Mouse (Mus musculus) skeletal muscle tissue, adult 2 months (tissue): ENCODE measurements around the gene Klk1b21.
"Not testable (repeated sequence)": the region's sequence is repeated elsewhere in the genome, so short reads cannot be mapped to it uniquely, and the experiment has no call there.

Source experiments
- DNase-seq: peaks from one replicate; pipeline ENCODE4 v3.0.0-alpha.2; 2012; ENCODE audit warnings: low read depth, low spot score

Klk1b21 gene

DNA sequence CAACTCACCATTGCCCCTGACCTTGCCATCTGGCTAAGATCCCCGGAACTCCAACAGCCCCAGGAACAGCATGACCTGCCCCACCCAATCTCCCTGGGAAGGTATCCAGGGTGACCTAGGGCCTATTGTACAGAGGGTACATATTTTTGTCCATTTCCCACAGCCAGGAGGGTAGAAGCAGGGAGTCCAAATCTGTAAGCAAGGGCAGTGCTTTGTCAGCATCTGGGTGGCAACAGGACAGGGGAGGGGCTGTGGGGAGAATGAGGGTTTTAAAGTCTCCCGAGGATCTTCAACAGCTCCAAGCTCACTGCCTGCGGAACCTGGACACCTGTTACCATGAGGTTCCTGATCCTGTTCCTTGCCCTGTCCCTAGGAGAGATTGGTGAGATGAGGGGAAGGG lies at the start of gene Klk1b21:
Gene Klk1b21, plus strand, starts transcription at position 301 of the 400 bp plus-strand sequence.
- not testable (repeated sequence) for DNase-seq

DNA sequence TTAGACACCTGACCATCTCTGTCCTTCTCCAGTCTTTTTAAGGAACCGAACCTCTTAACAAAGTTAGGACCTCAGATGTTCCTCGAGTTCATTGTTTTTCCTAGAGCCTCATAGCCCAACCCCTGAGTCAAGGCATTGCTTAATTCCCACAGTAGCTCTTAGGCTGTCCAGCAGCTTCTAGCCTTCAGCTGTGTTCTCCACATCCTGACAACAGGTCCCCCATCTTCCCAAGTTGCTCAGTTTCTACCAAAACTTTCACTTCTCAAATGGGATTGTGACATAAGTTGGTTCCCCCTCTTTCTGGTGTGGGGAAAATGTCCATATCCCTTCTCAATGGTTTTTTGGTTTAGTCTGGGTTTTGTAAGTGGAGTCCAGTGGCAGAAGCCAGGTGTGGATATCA lies 30.0 kb upstream of the Klk1b21 start:
- DNase-seq, result no peak

DNA sequence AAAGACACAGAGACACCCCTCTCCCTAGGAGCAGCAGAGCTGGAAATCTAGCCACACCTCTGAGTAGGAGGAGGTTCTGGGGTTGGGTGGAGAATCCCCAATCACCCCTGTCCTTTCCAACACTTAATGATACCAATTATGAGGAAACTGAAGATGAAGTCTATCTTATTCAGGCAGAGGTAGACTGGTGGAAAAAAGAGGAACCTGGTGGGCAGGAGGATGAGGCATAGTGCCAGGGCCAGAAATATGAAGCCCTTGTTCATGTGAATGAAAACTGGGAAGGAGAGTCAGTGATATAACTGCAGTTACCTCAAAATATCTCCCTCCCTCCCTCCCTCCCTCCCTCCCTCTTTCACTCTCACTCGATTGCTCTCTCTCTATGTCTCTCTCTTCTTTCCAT lies 24.4 kb upstream of the Klk1b21 start:
- no peak for DNase-seq

DNA sequence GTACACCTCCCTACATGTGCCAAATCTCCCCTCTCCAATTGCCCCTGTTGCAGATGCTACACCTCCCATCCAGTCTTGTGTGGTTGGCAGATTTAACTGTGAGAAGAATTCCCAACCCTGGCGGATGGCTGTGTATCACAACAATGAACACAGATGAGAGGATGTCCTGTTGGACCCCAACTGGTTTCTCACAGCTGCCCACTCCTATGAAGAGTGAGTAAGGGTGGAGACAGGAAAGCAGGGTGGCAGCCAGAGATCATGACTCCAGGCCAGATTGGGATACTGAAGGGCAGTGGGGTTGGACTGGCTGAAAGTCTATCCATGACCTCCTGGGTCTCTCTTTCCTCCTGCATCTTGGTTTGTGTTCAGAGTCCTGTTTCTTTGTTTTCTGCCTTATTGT lies 6.0 kb upstream of the Klk1b21 start:
- DNase-seq, result no peak

DNA sequence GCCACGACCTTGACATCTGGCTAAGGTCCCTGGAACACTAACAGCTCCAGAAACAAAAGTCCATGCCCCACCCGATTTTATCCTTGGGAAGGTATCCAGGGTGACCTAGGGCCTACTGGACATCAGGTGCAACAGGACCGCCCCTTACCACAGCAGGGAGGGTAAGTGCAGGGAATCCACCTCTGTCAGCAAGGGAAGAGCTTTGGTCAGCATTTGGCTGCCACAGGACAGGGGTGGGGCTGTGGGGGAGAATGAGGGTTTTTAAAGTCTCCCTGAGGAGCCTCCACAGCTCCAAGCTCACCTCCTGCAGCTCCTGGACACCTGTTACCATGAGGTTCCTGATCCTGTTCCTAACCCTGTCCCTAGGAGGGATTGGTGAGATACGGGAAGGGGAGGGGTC lies 10.2 kb downstream of the Klk1b21 start, which contains the start of gene Klk1b22:
Gene Klk1b22, plus strand, starts transcription at position 301 of the 400 bp plus-strand sequence.
- DNase-seq, result no peak

DNA sequence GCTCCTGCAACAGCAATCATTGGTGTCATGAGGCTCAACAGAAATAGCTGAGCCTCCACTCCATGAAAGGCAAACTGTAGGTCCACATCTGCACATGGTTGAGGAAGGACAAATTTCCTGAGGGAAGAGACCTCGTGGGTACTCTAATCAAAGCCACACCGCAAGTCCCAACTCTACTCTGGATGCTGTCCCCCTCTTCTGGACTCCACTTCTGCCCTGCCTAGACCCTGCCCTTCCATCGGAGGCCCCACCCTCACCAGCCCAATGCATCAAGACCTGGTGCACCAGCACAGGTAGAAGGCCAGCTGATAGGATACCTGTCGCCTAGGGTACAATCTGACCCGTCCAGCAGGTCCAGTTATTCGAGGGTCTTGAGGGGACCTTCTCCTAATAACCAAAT lies 21.3 kb downstream of the Klk1b21 start:
- DNase-seq, result no peak

DNA sequence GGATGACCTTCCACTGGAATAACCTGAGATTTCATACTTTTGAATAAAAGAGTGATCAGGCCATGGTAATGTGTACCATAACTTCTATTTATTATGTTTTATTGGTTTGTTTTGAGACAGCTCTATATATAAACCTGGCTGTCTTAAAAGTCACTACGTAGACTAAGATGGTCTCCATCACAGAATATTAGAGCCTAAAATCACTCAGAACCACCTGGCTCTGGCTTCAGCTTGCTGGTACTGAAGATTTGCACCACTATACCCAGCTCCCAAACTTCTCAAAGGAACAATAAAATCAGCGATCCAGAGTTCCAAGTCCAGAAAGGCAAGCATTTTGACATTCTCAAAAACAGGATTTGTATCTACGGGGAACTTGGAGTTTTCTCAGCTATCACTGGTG lies 34.3 kb downstream of the Klk1b21 start, which contains the start of gene Klk1b16:
Gene Klk1b16, plus strand, starts transcription at position 301 of the 400 bp plus-strand sequence.
- no peak for DNase-seq
